Mouse (Mus musculus): Measurements from ENCODE around the gene Pip4k2c. TPM values are rescaled to one million over a fixed set of nuclear protein-coding genes. Genes with fewer than 3 reads are reported as not detected.

Gene Pip4k2c
- polyA plus RNA-seq, 1 experiment, result 22.5 TPM

- Histone ChIP-seq H3K36me3 (ENCODE audit: control insufficient read depth, insufficient read depth) (no peaks in the 10 kb centered on the region), H3K4me3 (no peak overlapping the region), H3K79me2 (ENCODE audit: control insufficient read depth, insufficient read depth) (no peaks in the 10 kb centered on the region), H3K27me3 (ENCODE audit: control insufficient read depth, insufficient read depth, insufficient read length) (peaks cover 67% of the 10 kb centered on the region), H3K4me2 (ENCODE audit: low read depth) (no peak overlapping the region), H3ac (ENCODE audit: control insufficient read depth, insufficient read length) (no peak overlapping the region)
- TF ChIP-seq MYOG (IDR thresholded peaks at IDR 0.05; ENCODE audit: control insufficient read depth in 1 of 3, insufficient read depth in 1 of 3, insufficient read length in 2 of 3, low read depth in 2 of 3) (no peak), TCF12 (IDR thresholded peaks at IDR 0.05; ENCODE audit: insufficient read depth, poor library complexity, severe bottlenecking) (no peak), MAX (IDR thresholded peaks at IDR 0.05; ENCODE audit: low read depth) (no peak), E2F4 (IDR thresholded peaks at IDR 0.05; ENCODE audit: insufficient read depth) (no peak), CEBPB (IDR thresholded peaks at IDR 0.05; ENCODE audit: insufficient read depth, poor library complexity, severe bottlenecking) (no peak), TCF3 (IDR thresholded peaks at IDR 0.05; ENCODE audit: insufficient read length, low read depth) (no peak)
These were observed 26.9 kb upstream of the Pip4k2c start for GRCm38 (mm10) chr10:127238241-127238824.

- Histone ChIP-seq H3K36me3 (ENCODE audit: control insufficient read depth, insufficient read depth) (no peaks in the 10 kb centered on the region), H3K79me2 (ENCODE audit: control insufficient read depth, insufficient read depth) (no peaks in the 10 kb centered on the region), H3K4me2 (ENCODE audit: low read depth) (no peak overlapping the region), H3K4me3 (no peak overlapping the region), H3K27me3 (ENCODE audit: control insufficient read depth, insufficient read depth, insufficient read length) (peaks cover 63% of the 10 kb centered on the region), H3ac (ENCODE audit: control insufficient read depth, insufficient read length) (no peak overlapping the region)
- TF ChIP-seq POLR2A (IDR thresholded peaks at IDR 0.05; ENCODE audit: insufficient read length, low read depth) (no peak), E2F4 (IDR thresholded peaks at IDR 0.05; ENCODE audit: insufficient read depth) (no peak), REST (IDR thresholded peaks at IDR 0.05; ENCODE audit: insufficient read depth, insufficient read length) (no peak), CEBPB (IDR thresholded peaks at IDR 0.05; ENCODE audit: insufficient read depth, poor library complexity, severe bottlenecking) (no peak), MYOG (IDR thresholded peaks at IDR 0.05; ENCODE audit: control insufficient read depth in 1 of 3, insufficient read depth in 1 of 3, insufficient read length in 2 of 3, low read depth in 2 of 3) (no peak), MAX (IDR thresholded peaks at IDR 0.05; ENCODE audit: low read depth) (no peak), SRF (IDR thresholded peaks at IDR 0.05; ENCODE audit: control insufficient read depth, insufficient read length, low read depth) (no peak)
These were observed 25.2 kb upstream of the Pip4k2c start for GRCm38 (mm10) chr10:127236541-127236940.

DNA sequence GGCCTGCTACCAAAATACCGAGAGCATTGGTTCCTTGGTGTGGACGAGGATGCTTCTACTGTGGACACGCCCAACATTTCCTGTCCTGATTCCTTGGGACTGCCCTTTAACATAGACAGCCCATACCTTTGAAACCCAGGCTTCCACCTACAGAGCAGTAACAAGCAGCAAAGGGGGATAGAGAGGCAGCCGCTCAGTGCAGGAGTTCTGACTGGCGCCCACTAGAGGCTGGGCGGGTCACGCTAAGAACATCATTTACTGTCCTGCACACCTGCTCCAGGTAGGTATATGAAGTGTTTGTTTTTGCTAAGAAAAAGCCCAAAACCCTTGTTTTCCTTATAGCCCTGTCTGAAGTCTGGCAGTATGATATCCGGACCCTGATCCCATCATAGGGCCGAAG lies 21.8 kb upstream of the Pip4k2c start:
- TF ChIP-seq MAX (IDR thresholded peaks at IDR 0.05; ENCODE audit: low read depth) (no peak), E2F4 (IDR thresholded peaks at IDR 0.05; ENCODE audit: insufficient read depth) (no peak)
- no peak overlapping the region for H3K4me2 ChIP-seq (ENCODE audit: low read depth)
- no peak overlapping the region for H3ac ChIP-seq (ENCODE audit: control insufficient read depth, insufficient read length)
- no peak overlapping the region for H3K4me3 ChIP-seq
- no peaks in the 10 kb centered on the region for H3K79me2 ChIP-seq (ENCODE audit: control insufficient read depth, insufficient read depth)
- H3K36me3 ChIP-seq (ENCODE audit: control insufficient read depth, insufficient read depth), result no peaks in the 10 kb centered on the region
- H3K27me3 ChIP-seq (ENCODE audit: control insufficient read depth, insufficient read depth, insufficient read length), result peaks cover 62% of the 10 kb centered on the region

DNA sequence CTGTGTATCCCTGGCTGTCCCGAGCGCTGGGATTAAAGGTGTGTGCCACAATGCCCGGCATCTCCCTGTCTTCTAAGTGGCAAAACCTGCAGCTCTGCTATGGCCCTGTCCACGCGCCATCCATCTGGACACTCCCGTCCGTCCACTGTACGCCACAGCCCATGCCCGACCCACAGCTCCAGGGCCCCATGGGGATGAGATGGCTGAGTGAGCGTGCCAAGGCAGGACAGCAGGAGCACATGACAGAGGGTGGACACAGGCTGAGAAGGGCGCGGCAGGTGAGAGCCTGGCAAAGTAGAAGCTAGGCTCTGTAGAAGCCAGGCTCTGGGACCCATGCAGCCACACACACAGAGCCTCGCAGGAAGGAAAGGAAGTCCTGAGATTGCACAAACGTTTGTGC lies 20.4 kb upstream of the Pip4k2c start:
- H3ac ChIP-seq (ENCODE audit: control insufficient read depth, insufficient read length), result no peak overlapping the region
- H3K4me2 ChIP-seq (ENCODE audit: low read depth), result no peak overlapping the region
- H3K79me2 ChIP-seq (ENCODE audit: control insufficient read depth, insufficient read depth), result no peaks in the 10 kb centered on the region
- no peaks in the 10 kb centered on the region for H3K36me3 ChIP-seq (ENCODE audit: control insufficient read depth, insufficient read depth)
- no peak overlapping the region for H3K4me3 ChIP-seq
- peaks cover 48% of the 10 kb centered on the region for H3K27me3 ChIP-seq (ENCODE audit: control insufficient read depth, insufficient read depth, insufficient read length)
- TF ChIP-seq USF1 (IDR thresholded peaks at IDR 0.05; ENCODE audit: low read depth), result no peak

- Histone ChIP-seq H3K79me2 (ENCODE audit: control insufficient read depth, insufficient read depth) (no peaks in the 10 kb centered on the region), H3K4me3 (no peak overlapping the region), H3K36me3 (ENCODE audit: control insufficient read depth, insufficient read depth) (no peaks in the 10 kb centered on the region), H3K27me3 (ENCODE audit: control insufficient read depth, insufficient read depth, insufficient read length) (peaks cover 43% of the 10 kb centered on the region), H3ac (ENCODE audit: control insufficient read depth, insufficient read length) (no peak overlapping the region), H3K4me2 (ENCODE audit: low read depth) (no peak overlapping the region)
- no peak for TF ChIP-seq TCF3 (IDR thresholded peaks at IDR 0.05; ENCODE audit: insufficient read length, low read depth)
- TF ChIP-seq POLR2A (IDR thresholded peaks at IDR 0.05; ENCODE audit: insufficient read length, low read depth), result no peak
- TF ChIP-seq SRF (IDR thresholded peaks at IDR 0.05; ENCODE audit: control insufficient read depth, insufficient read length, low read depth), result no peak
- no peak for TF ChIP-seq E2F4 (IDR thresholded peaks at IDR 0.05; ENCODE audit: insufficient read depth)
- TF ChIP-seq CEBPB (IDR thresholded peaks at IDR 0.05; ENCODE audit: insufficient read depth, poor library complexity, severe bottlenecking), result no peak
- no peak for TF ChIP-seq TCF12 (IDR thresholded peaks at IDR 0.05; ENCODE audit: insufficient read depth, poor library complexity, severe bottlenecking)
- TF ChIP-seq MAX (IDR thresholded peaks at IDR 0.05; ENCODE audit: low read depth), result no peak
- no peak for TF ChIP-seq MYOG (IDR thresholded peaks at IDR 0.05; ENCODE audit: control insufficient read depth in 1 of 3, insufficient read depth in 1 of 3, insufficient read length in 2 of 3, low read depth in 2 of 3)
- TF ChIP-seq MYOD1 (IDR thresholded peaks at IDR 0.05; ENCODE audit: control insufficient read depth in 1 of 3, insufficient read length in 2 of 3, low read depth in 2 of 3), result no peak
- no peak for TF ChIP-seq POLR2AphosphoS2 (IDR thresholded peaks at IDR 0.05; ENCODE audit: insufficient read length, low read depth)
- no peak for TF ChIP-seq USF1 (IDR thresholded peaks at IDR 0.05; ENCODE audit: low read depth)
- no peak for TF ChIP-seq REST (IDR thresholded peaks at IDR 0.05; ENCODE audit: insufficient read depth, insufficient read length)
These were observed 19.3 kb upstream of the Pip4k2c start for GRCm38 (mm10) chr10:127230693-127231092.

DNA sequence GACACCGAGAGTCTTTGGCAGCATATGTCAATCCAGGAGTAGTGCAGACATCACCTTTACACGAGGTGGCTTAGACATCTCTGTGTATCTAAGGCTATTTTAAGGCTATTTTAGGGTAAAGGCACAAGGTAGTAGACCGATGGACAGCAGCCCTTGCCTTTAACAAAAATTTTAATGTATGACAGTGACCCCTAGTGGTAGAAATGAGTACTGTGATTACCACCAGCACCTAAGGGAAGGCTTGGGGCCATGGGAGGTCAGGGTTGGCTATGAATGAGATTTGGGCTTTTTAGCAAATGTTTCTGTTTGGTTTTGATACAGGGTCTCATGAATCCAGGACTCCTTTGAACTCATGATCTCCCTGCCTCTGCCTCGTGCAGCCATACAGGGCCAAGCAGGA lies 17.5 kb upstream of the Pip4k2c start:
- H3K4me2 ChIP-seq (ENCODE audit: low read depth), result no peak overlapping the region

More for the DNA sequence above, 17.5 kb upstream of the Pip4k2c start:
- Histone ChIP-seq H3K79me2 (ENCODE audit: control insufficient read depth, insufficient read depth) (no peaks in the 10 kb centered on the region), H3ac (ENCODE audit: control insufficient read depth, insufficient read length) (no peak overlapping the region), H3K36me3 (ENCODE audit: control insufficient read depth, insufficient read depth) (no peaks in the 10 kb centered on the region), H3K27me3 (ENCODE audit: control insufficient read depth, insufficient read depth, insufficient read length) (peaks cover 38% of the 10 kb centered on the region), H3K4me3 (no peak overlapping the region)
- TF ChIP-seq TCF12 (IDR thresholded peaks at IDR 0.05; ENCODE audit: insufficient read depth, poor library complexity, severe bottlenecking), result no peak
- TF ChIP-seq POLR2AphosphoS2 (IDR thresholded peaks at IDR 0.05; ENCODE audit: insufficient read length, low read depth), result no peak
- no peak for TF ChIP-seq MYOG (IDR thresholded peaks at IDR 0.05; ENCODE audit: control insufficient read depth in 1 of 3, insufficient read depth in 1 of 3, insufficient read length in 2 of 3, low read depth in 2 of 3)
- TF ChIP-seq REST (IDR thresholded peaks at IDR 0.05; ENCODE audit: insufficient read depth, insufficient read length), result no peak
- TF ChIP-seq E2F4 (IDR thresholded peaks at IDR 0.05; ENCODE audit: insufficient read depth), result no peak
- TF ChIP-seq MAX (IDR thresholded peaks at IDR 0.05; ENCODE audit: low read depth), result no peak
- no peak for TF ChIP-seq USF1 (IDR thresholded peaks at IDR 0.05; ENCODE audit: low read depth)
- no peak for TF ChIP-seq TCF3 (IDR thresholded peaks at IDR 0.05; ENCODE audit: insufficient read length, low read depth)
- no peak for TF ChIP-seq MYOD1 (IDR thresholded peaks at IDR 0.05; ENCODE audit: control insufficient read depth in 1 of 3, insufficient read length in 2 of 3, low read depth in 2 of 3)
